Mouse (Mus musculus) cerebellum, adult (tissue): ENCODE results near the gene Gm13288.
"Not testable (repeated sequence)": the region's sequence is repeated elsewhere in the genome, so short reads cannot be mapped to it uniquely, and the experiment has no call there.

Source experiments
- ATAC-seq: cut with Nextera tagmentation; 2 replicates; pipeline ENCODE4 v1.9.2; 2017; ENCODE audit warnings: mild to moderate bottlenecking, moderate library complexity, mixed read lengths; ENCODE audit not compliant: insufficient number of reproducible peaks, low FRiP score, low TSS enrichment

Gm13288 gene

GRCm38 (mm10) chr4:88805231-88805630 is at the start of gene Gm13288:
Gm13288 (plus strand) TSS chr4:88805531.
- ATAC-seq = not testable (repeated sequence)

GRCm38 (mm10) chr4:88756581-88757513 is 48.5 kb upstream of the Gm13288 start:
- ATAC-seq = not testable (repeated sequence)

DNA sequence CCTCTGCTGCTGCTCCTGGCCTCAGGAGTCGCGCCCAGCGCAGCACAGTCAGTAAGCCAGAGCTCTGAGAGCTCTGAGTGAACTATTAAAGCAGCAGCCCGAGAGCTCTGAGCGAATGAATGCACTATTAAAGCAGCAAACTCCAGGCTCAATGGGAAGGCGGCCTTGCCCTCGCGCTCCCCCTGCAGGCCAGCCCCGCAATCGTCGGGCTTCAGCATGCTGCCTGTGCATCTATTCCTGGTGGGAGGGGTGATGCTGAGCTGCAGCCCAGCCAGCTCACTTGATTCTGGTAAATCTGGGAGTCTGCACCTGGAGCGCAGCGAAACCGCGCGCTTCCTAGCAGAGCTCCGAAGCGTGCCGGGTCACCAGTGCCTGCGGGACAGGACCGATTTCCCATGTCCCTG is 47.7 kb upstream of the Gm13288 start:
- peak; percentile 100 for ATAC-seq

DNA sequence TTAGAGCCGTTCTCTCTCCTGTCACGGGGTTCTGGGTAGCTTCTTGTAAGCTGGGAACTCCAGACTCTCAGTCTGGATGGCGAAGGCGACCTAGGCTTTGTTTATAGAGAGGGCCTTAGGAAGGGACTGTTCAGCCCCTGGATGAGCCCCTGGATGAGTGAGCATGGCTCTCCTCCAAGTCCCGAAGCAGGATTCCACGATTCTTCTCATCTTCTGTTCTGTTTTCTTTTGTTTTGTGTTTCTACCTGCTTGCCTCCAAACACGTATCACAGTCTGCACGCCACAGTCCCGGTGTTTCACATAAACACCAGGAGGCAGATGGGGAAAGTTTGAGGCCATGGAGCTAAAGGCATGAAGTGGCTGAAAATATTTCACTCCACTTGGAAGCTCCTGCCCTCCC is 46.6 kb upstream of the Gm13288 start:
- ATAC-seq = not testable (repeated sequence)

- not testable (repeated sequence) for ATAC-seq
These were observed 45.6 kb upstream of the Gm13288 start, which contains the start of gene Gm13283 for GRCm38 (mm10) chr4:88759610-88760268. Gm13283 (plus strand) TSS chr4:88760119.

GRCm38 (mm10) chr4:88760431-88760830 is 44.9 kb upstream of the Gm13288 start:
- not testable (repeated sequence) for ATAC-seq

GRCm38 (mm10) chr4:88761776-88762175 is 43.6 kb upstream of the Gm13288 start:
- not testable (repeated sequence) for ATAC-seq

GRCm38 (mm10) chr4:88762341-88762740 is 43.0 kb upstream of the Gm13288 start:
- not testable (repeated sequence) for ATAC-seq

- peak; percentile 76; the same call in 1 of the 2 replicates for ATAC-seq
These were observed 41.8 kb upstream of the Gm13288 start for GRCm38 (mm10) chr4:88763384-88764018.

DNA sequence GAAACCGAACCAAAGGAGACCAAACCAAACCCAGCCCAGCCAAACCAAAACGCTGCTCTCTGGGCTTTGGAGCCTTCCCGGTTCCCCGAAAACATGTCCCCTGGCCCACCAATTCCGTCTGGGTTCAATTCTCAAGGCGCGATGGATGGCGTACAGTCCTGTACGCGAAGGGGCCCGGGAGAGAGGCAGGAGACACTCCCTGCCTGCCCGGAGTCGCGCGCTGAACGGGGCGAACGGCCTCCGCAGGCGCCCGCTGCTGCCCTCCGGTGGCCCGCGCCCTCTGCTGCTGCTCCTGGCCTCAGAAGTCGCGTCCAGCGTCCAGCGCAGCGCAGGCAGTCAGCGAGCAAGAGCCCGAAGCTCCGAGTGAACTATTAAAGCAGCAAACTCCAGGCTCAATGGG is 31.8 kb upstream of the Gm13288 start, which contains the start of gene Gm13290:
Gene Gm13290 (plus strand): TSS at position 301 of the 400 bp plus-strand sequence.
- ATAC-seq = not testable (repeated sequence)

DNA sequence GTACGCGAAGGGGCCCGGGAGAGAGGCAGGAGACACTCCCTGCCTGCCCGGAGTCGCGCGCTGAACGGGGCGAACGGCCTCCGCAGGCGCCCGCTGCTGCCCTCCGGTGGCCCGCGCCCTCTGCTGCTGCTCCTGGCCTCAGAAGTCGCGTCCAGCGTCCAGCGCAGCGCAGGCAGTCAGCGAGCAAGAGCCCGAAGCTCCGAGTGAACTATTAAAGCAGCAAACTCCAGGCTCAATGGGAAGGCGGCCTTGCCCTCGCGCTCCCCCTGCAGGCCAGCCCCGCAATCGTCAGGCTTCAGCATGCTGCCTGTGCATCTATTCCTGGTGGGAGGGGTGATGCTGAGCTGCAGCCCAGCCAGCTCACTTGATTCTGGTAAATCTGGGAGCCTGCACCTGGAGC is 28.7 kb upstream of the Gm13288 start, which contains the start of gene Gm13289:
Gene Gm13289 (plus strand): TSS at position 301 of the 400 bp plus-strand sequence.
- ATAC-seq = not testable (repeated sequence)

- ATAC-seq = not testable (repeated sequence)
These were observed 25.8 kb upstream of the Gm13288 start, which contains the start of gene Gm13272 for GRCm38 (mm10) chr4:88779550-88779949. Gm13272 (plus strand) TSS chr4:88779850.

- not testable (repeated sequence) for ATAC-seq
These were observed 25.0 kb upstream of the Gm13288 start for GRCm38 (mm10) chr4:88780320-88780719.

DNA sequence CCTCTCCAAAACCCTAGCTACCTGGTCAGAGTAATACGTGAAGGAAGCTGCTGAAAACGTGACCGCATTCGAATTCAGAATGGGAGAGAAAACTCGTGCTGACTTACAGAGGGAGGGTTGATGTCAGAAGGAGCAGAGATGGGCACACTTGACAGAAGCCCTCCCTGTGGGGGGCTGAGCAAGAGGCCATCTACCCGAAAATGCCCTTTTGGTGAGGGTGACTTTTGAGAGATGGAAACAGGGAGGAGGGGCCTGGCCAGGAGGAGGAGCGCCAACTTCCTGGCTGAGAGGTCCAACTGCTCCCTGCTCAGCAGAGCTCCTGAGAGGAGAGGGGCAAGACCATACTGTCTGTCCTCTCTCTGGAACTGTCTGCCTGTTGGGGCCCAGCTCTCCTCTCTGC is 23.5 kb upstream of the Gm13288 start, which contains the start of gene Ifnz:
Gene Ifnz (plus strand): TSS at position 301 of the 400 bp plus-strand sequence.
- not testable (repeated sequence) for ATAC-seq

GRCm38 (mm10) chr4:88782335-88782734 is 23.0 kb upstream of the Gm13288 start:
- ATAC-seq = not testable (repeated sequence)

DNA sequence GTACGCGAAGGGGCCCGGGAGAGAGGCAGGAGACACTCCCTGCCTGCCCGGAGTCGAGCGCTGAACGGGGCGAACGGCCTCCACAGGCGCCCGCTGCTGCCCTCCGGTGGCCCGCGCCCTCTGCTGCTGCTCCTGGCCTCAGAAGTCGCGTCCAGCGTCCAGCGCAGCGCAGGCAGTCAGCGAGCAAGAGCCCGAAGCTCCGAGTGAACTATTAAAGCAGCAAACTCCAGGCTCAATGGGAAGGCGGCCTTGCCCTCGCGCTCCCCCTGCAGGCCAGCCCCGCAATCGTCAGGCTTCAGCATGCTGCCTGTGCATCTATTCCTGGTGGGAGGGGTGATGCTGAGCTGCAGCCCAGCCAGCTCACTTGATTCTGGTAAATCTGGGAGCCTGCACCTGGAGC is 19.9 kb upstream of the Gm13288 start, which contains the start of gene Gm13276:
Gene Gm13276 (plus strand): TSS at position 301 of the 400 bp plus-strand sequence.
- not testable (repeated sequence) for ATAC-seq

GRCm38 (mm10) chr4:88788402-88788801 is 16.9 kb upstream of the Gm13288 start, which contains the start of gene Gm13277:
Gm13277 (plus strand) TSS chr4:88788632.
- ATAC-seq = not testable (repeated sequence)

- ATAC-seq = not testable (repeated sequence)
These were observed 14.1 kb upstream of the Gm13288 start, which contains the start of gene Gm13278 for GRCm38 (mm10) chr4:88791250-88791649. Gm13278 (plus strand) TSS chr4:88791550.

DNA sequence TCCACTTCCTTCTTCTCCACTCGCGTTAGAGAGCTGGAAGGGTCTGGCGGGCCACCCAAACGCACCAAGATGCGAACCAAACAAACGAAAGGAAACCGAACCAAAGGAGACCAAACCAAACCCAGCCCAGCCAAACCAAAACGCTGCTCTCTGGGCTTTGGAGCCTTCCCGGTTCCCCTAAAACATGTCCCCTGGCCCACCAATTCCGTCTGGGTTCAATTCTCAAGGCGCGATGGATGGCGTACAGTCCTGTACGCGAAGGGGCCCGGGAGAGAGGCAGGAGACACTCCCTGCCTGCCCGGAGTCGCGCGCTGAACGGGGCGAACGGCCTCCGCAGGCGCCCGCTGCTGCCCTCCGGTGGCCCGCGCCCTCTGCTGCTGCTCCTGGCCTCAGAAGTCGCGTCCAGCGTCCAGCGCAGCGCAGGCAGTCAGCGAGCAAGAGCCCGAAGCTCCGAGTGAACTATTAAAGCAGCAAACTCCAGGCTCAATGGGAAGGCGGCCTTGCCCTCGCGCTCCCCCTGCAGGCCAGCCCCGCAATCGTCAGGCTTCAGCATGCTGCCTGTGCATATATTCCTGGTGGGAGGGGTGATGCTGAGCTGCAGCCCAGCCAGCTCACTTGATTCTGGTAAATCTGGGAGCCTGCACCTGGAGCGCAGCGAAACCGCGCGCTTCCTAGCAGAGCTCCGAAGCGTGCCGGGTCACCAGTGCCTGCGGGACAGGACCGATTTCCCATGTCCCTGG is 11.2 kb upstream of the Gm13288 start, which contains the start of gene Gm13275:
Gene Gm13275 (plus strand): TSS at position 552 of the 740 bp plus-strand sequence.
- ATAC-seq = not testable (repeated sequence)
